Mouse (Mus musculus) cortical plate, adult 2 months (tissue): ENCODE data around the gene Hoxb4. TPM values are rescaled to one million over a fixed set of nuclear protein-coding genes. Genes with fewer than 3 reads are reported as not detected.

Source experiments
- H3K27ac ChIP-seq: fragments of 200-500 bp; 2 replicates; pipeline ENCODE4 v1.5.1; 2012; ENCODE audit warnings: low read length, control low read depth, inconsistent platforms; ENCODE audit not compliant: insufficient read depth
- H3K4me1 ChIP-seq: fragments of 200-500 bp; 2 replicates; pipeline ENCODE4 v1.6.1; 2011; ENCODE audit warnings: low read length; ENCODE audit not compliant: control insufficient read depth, insufficient read depth
- H3K4me3 ChIP-seq: fragments of 200-500 bp; 2 replicates; pipeline ENCODE4 v1.5.1; 2011; ENCODE audit warnings: mild to moderate bottlenecking, low read length, control low read depth; ENCODE audit not compliant: insufficient read depth
- CTCF ChIP-seq: fragments of 200-500 bp; IDR thresholded peaks from 2 replicates; pipeline ENCODE4 v1.5.1; 2011; ENCODE audit warnings: mild to moderate bottlenecking, control low read depth, low read length; ENCODE audit not compliant: insufficient read depth; ENCODE audit errors: extremely low read depth
- POLR2A ChIP-seq: fragments of 200-500 bp; IDR thresholded peaks from 2 replicates; pipeline ENCODE4 v1.6.1; 2011; ENCODE audit warnings: mild to moderate bottlenecking, low read length, control low read depth; ENCODE audit not compliant: insufficient read depth; ENCODE audit errors: extremely low read depth
- polyA plus RNA-seq: library from polyadenylated mRNA; depleted of rRNA; stranded (reverse); fragments of >200 nt; gene quantifications from 2 replicates; pipeline ENCODE4 v1.2.3, GENCODE M21; 2012; rRNA removed

The Hoxb4 gene
- polyA plus RNA-seq = 0.04 TPM in 1 of 2 replicates, not detected in the other

DNA sequence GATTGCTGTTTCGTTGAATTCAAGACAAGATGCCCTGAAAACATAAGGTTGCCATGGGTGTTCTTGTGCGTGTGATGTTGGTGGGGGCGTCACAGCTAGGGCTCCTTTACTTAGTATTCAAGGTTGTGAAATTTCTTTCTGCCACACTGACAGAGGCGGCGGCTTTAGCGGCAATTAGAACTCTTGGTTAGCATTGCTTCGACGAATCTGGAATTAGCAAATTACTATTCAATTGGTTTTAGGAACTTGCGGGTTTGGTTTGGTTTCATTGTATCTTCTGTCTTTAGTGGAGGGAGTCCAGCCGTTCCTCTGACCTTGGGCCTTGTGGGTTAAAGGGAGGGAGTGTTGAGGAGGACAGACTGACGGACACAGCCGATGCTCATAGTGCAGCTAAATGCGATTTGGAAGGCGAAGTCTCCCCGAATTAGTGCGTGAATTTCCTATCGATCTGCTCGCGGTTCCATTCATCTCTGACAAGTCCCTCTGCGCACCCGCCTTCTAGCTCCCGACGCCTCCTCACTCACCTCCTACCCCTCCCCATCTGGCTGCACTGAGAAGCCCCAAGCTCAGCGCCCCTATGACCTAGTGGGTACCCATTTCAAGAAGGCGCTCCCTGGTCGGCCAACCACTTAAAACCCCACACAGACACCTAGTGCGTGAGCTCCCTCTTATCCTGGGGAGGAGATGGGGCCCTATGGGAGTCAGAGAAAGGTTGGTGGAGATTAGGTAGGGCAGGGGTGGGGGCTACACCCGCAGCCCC is at the start of gene Hoxb4:
TSS of gene Hoxb4 (plus strand) at position 660 of the 760 bp plus-strand sequence.
- no peak within 1 kb of the TSS for H3K4me3 ChIP-seq
- no peaks in the 10 kb centered on the region for H3K4me1 ChIP-seq
- no peak for TF ChIP-seq POLR2A
- no peak for TF ChIP-seq CTCF
- no peak within 1 kb of the TSS for H3K27ac ChIP-seq

DNA sequence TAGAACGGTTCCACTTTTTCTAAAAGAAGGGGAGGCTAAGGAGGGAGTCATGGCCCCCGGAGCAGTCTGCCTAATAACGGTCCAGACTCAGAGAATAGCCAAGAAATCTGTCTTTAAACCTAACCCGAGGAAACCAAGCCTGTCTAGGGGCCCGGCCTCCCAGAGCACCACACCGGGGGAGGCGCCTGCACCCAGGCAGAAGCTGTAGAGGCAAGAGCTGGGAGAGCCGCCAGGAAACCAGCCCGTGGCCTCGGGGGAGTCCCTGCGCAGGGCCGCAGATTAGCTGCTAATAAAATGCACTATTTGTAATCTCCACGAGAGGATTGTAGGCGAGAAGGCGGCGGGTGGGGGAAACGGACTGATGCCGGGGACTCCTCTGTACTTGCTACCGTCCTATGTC is 48.2 kb upstream of the Hoxb4 start:
- Histone ChIP-seq H3K27ac (no peak overlapping the region), H3K4me1 (no peaks in the 10 kb centered on the region), H3K4me3 (no peak overlapping the region)
- TF ChIP-seq CTCF (no peak), POLR2A (no peak)

DNA sequence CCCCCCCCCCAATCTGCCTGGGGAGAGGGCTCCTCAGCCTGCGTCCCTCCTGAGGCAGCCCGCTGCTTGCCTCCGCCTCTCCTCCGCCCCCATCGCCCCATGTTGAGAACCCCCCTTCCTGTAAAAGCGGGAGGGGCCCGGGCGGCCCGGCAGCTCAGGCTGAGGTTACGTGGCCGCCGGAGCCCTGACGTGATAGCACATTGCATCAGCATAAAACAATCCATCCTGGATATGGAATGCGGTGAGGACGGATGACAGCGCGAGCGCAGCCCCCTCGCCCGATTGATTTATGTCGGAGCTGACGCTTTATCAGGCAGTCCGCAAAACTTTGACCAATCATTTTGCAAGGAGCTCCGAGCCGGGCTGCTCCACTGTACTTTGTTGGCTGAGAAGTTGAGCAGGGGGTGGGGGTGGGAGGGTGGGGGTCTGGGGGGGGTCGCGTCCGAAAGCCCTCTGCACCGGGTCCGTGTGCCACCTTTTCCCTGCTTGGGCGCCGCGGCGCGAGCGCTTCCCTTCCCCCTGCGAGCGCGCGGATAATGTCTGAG is 47.0 kb upstream of the Hoxb4 start, which contains the start of gene Hoxb9:
TSS of gene Hoxb9 (plus strand) at position 462 of the 545 bp plus-strand sequence.
- no peaks in the 10 kb centered on the region for H3K4me1 ChIP-seq
- no peak within 1 kb of the TSS for H3K27ac ChIP-seq
- TF ChIP-seq CTCF (no peak), POLR2A (no peak)
- H3K4me3 ChIP-seq = no peak within 1 kb of the TSS

DNA sequence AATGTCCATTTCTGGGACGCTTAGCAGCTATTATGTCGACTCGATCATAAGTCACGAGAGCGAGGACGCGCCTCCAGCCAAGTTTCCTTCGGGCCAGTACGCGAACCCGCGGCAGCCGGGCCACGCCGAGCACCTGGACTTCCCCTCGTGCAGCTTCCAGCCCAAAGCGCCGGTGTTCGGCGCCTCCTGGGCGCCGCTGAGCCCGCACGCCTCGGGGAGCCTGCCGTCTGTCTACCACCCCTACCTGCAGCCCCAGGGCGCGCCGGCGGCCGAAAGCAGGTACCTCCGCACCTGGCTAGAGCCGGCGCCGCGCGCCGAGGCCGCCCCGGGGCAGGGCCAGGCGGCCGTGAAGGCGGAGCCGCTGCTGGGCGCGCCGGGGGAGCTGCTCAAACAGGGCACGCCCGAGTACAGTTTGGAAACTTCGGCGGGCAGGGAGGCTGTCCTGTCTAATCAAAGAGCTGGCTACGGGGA is 46.5 kb upstream of the Hoxb4 start:
- Histone ChIP-seq H3K4me3 (no peak overlapping the region), H3K27ac (no peak overlapping the region), H3K4me1 (no peaks in the 10 kb centered on the region)
- no peak for TF ChIP-seq CTCF
- TF ChIP-seq POLR2A = no peak

DNA sequence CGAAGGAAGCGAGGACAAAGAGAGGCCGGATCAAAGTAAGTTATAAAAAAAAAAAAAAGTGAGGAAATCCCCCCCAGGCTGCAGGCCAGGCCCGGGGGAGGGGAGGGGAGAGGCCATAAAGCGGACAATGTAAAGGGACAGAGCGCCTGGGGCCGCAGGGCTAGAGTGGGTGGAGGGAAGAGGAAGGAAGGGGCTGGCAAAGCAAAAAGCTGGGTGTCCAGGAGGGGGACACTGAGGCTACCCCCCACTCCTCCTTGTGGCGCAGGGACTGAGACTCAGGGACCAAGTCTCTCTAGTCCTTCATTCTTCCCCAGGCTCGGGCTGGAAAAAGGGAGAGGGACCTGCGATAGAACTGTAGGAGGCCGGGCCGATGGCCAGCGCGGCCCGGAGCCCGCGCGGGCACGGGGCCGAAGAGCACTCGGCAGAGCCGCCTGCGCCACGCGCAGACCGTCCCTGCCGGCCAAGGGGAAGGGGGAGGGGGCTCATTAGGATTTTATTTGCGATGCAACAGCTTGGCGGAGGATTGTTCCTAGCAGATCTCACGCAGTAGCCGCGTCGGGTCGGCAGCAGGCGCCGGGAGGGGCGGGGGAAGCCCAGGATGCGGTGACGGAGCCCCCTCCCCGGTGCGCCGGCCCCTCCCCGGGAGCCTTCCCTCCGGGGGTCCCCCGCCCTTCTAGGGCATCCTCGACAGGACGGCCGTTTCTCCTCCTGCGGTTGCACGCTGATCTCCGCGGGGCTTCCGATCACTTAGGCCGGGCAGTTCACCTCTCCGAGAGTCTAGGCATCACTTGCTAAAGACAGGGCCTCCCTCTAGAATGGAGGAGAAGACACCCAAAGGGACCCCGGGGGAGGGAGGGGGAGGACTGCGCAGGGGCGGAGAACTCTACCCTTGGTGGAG is 45.8 kb upstream of the Hoxb4 start:
- TF ChIP-seq POLR2A (no peak), CTCF (no peak)
- Histone ChIP-seq H3K27ac (no peak overlapping the region), H3K4me3 (no peak overlapping the region), H3K4me1 (no peaks in the 10 kb centered on the region)

DNA sequence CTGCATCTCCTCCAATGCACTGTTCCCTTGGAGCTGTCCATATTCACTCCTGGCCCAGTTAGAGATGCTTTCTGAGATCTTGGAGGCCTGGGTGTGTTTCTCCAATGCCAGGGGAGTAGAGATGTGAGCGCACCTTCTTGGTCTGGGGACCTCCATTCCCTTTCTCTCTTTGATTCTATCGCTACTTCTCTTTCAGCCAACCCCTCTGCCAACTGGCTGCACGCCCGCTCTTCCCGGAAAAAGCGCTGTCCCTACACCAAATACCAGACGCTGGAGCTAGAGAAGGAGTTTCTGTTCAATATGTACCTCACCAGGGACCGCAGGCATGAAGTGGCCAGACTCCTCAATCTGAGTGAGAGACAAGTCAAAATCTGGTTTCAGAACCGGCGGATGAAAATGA is 43.6 kb upstream of the Hoxb4 start:
- no peak overlapping the region for H3K4me3 ChIP-seq
- H3K4me1 ChIP-seq = no peaks in the 10 kb centered on the region
- TF ChIP-seq POLR2A (no peak), CTCF (no peak)
- no peak overlapping the region for H3K27ac ChIP-seq

DNA sequence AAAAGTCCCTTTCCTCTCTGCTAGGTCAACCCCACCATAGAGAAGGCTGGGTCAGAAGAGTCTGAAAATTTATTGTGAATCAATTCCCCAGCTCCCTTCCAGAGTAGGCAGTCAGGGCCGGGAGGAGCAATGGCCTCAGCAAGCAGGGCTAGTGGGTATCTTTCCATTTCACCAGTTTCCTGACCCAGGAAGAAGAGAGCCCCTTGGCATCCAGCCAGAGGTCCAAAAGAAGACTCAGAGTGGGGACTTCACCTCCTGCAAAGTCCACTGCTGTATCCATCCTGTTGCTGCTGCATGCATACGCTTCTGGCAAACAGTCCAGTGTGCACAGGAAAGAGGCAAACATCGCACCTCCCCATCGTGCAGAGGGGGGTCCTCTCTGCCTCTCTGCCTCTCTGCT is 42.2 kb upstream of the Hoxb4 start:
- Histone ChIP-seq H3K4me1 (no peaks in the 10 kb centered on the region), H3K27ac (no peak overlapping the region)

DNA sequence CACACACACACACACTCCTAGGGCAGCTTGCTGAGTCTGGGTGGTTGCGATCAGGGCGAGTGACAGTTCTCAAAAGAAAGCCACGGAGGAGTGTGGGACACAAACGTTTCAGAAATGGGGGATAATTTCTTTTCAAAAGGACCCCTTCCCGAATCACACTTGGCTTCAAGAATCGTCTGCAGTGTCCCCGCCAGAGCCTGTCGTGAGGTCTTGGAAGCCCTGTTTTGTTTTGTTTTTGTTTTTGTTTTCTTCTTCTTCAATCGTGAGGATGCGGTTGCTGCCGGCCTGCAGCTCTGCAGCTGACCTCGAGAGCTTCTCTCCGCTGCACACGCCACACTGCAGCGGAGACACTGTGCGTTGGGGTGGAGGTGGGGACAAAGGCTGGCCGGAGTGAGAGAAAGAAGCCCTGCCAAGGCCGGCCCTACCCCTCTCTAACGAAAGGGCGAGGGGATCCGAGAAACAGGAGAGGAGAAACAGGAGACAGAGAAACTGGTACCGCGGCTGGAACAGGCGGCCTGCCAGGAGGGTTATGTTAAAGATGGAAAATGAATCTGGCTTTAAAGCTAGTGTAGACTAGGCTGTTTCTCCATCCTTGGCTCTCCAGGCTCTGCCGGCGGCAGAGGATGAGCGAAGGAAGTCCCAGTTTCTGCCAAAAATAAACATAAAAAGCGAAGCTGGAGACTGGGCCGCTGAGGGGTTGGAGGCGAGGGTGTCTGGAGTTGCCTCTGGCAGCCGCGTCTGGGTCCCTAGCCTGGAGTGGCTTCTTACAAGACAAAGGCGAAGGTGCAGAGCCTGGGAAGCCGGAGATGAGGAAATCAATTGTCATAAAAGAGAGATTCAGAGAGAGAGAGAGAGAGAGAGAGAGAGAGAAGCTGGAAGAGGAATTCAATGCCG is 40.7 kb upstream of the Hoxb4 start:
- H3K4me1 ChIP-seq = no peaks in the 10 kb centered on the region
- H3K4me3 ChIP-seq = no peak overlapping the region
- no peak overlapping the region for H3K27ac ChIP-seq
- TF ChIP-seq POLR2A = no peak
- no peak for TF ChIP-seq CTCF

More for the DNA sequence above, 42.2 kb upstream of the Hoxb4 start:
- TF ChIP-seq POLR2A (no peak), CTCF (no peak)
- H3K4me3 ChIP-seq = no peak overlapping the region

DNA sequence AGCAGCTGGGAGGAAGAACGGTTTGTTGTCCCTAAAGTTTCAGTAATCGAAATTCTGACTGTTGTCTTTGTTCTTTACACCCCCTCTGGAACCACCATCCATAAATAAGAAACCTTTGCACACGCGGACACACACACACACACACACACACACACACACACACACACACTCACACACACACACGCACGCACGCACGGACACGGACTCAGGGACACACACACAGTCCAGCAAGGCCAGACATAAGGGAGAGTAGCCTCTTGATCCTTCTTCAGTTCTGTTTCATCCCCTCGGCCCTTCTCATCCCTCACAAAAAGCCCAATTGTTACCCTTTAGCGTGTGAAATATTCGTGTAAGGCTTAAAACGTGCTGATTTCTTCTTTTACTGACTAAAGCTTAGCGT is 39.7 kb upstream of the Hoxb4 start:
- no peak overlapping the region for H3K27ac ChIP-seq

More for the DNA sequence above, 39.7 kb upstream of the Hoxb4 start:
- Histone ChIP-seq H3K4me1 (no peaks in the 10 kb centered on the region), H3K4me3 (no peak overlapping the region)
- TF ChIP-seq CTCF = no peak
- TF ChIP-seq POLR2A = no peak
